Mouse (Mus musculus): Measurements from ENCODE around the gene Hmox2. TPM values are rescaled to one million over a fixed set of nuclear protein-coding genes. Genes with fewer than 3 reads are reported as not detected.
A peak's percentile ranks its signal among the peaks of the same experiment; 100 is the strongest.

Gene Hmox2
- polyA plus RNA-seq, 1 experiment from 2014 or later = 121 TPM

DNA sequence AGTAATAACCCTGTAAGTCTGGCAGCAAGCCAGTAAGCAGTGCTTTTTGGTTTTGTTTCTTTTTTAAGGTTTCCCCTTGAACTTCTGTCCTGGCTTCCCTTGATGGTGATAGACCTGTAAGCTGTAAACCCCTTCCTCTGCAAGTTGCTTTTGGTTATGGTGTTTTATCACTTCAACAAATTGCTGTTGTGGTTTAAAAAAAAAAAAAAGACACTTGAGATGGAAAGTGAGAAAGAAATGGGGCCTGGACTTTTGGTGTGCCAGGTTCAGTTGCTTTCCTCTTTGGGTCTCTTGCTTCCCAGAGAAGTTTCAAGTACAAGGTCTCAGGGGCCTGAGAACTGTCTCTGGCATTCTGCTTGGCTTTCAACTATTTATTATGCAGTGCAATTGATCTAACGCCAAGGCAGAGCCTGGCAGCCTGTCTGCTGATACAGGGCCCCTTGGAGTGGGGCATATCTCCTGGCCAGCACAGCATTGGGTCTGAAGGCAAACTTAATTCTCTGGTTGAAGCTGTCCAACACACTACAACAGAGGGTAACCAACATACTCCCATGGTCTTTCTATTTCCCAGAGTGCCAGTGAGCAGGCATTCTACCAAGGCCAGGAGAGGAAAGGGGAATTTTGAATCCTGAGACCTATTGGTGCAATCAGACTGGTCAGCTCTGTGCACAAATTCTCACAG, 47.3 kb downstream of the Hmox2 start:
- no peak overlapping the region for H3K4me3 ChIP-seq (ENCODE audit: low read length)
- 46% methylated on average over 1 of the region's 1 CpGs for WGBS
- no peaks in the 10 kb centered on the region for H3K27me3 ChIP-seq (replicated peaks; ENCODE audit: control insufficient read depth, insufficient read depth, low read length)
- no peaks in the 10 kb centered on the region for H3K9me3 ChIP-seq (ENCODE audit: control insufficient read depth, low read length)
- peaks cover 20% of the 10 kb centered on the region for H3K36me3 ChIP-seq (ENCODE audit: control insufficient read depth, insufficient read depth, low read length)
- ATAC-seq = peak; percentile 67; the same call in 1 of the 2 replicates
- peaks cover 7% of the 10 kb centered on the region for H3K4me1 ChIP-seq (ENCODE audit: control insufficient read depth, insufficient read depth, low read depth, low read length)
- H3K4me2 ChIP-seq (ENCODE audit: low read length) = no peak overlapping the region
- peak overlapping the region; percentile 23; the same call in 1 of the 2 replicates for H3K27ac ChIP-seq (ENCODE audit: low read depth, low read length)
- no peak overlapping the region for H3K9ac ChIP-seq (ENCODE audit: low read depth, low read length)

DNA sequence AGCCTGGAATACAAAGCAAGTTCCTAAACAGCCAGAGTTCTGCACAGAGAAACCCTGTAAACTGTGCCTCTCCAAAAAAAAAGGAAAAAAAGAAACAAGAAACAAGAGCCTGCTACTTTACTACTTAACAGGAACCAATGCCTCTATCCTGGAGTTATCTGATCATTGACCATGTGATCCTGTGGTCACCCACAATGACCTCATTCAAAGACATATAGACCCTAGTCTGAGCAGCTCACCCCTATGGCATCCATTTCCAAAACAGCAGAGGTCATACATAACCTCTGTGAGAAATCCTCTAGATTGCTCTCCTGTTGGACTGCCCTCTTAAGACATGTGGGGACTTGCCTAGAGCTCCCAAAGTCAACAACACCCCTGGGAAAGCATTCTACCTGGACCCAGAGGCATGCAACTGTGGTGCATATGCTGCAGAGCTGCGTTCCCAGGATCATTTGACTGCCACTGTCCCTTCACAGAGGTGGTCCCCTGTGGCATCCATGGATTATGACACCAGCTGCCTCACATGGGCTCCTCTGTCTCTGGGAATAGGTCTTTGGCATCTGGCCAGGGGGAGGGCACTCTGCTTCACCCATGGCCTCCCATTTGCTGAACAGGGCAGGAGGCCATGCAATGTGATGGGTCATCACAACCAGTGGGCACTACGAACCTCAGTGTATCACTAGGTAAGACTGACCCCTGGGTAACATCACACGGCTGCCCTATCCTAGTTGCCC, 51.2 kb downstream of the Hmox2 start:
- no peaks in the 10 kb centered on the region for H3K36me3 ChIP-seq (ENCODE audit: control insufficient read depth, insufficient read depth, low read length)
- H3K4me3 ChIP-seq (ENCODE audit: low read length) = no peak overlapping the region
- H3K4me2 ChIP-seq (ENCODE audit: low read length) = no peak overlapping the region
- no peak overlapping the region for H3K27ac ChIP-seq (ENCODE audit: low read depth, low read length)
- no peak for ATAC-seq
- H3K9ac ChIP-seq (ENCODE audit: low read depth, low read length) = no peak overlapping the region
- H3K4me1 ChIP-seq (ENCODE audit: control insufficient read depth, insufficient read depth, low read depth, low read length) = peaks cover 9% of the 10 kb centered on the region
- 93% methylated on average over 3 of the region's 3 CpGs for WGBS
- no peaks in the 10 kb centered on the region for H3K27me3 ChIP-seq (replicated peaks; ENCODE audit: control insufficient read depth, insufficient read depth, low read length)
- H3K9me3 ChIP-seq (ENCODE audit: control insufficient read depth, low read length) = no peaks in the 10 kb centered on the region

DNA sequence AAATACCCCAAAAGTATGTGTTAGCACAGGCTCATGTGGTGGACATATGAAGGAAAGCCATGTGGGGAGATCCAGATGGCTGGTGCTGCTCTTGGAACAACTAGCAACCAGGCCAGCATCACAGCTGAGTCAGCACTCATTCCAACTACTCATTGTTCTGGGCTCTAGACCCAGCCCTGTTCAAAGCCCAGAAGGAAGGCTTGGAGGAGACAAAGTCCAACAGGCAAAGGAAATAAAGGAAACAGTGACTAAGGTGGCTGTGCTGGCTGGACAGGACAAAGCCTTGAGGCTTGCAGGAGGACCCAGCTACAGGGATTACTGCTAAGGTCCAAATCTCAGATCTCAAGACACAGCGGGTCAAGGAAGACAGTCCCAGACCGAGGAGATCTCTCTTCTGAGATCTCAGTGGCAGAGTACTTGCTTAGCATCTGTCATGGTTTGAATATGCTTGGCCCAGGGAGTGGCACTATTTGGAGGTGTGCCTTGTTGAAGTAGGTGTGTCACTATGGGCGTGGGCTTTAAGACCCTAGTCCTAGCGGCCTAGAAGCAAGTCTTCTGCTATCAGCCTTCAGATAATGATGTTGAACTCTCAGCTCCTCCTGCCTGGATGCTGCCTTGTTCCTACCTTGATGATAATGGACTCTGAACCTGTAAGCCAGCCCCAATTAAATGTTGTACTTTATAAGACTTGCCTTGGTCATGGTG, 51.9 kb downstream of the Hmox2 start:
- H3K4me2 ChIP-seq (ENCODE audit: low read length) = no peak overlapping the region
- no peaks in the 10 kb centered on the region for H3K27me3 ChIP-seq (replicated peaks; ENCODE audit: control insufficient read depth, insufficient read depth, low read length)
- H3K27ac ChIP-seq (ENCODE audit: low read depth, low read length) = no peak overlapping the region
- no peak overlapping the region for H3K9ac ChIP-seq (ENCODE audit: low read depth, low read length)
- WGBS = 95% methylated on average over 4 of the region's 4 CpGs
- no peak for ATAC-seq
- H3K36me3 ChIP-seq (ENCODE audit: control insufficient read depth, insufficient read depth, low read length) = no peaks in the 10 kb centered on the region
- no peaks in the 10 kb centered on the region for H3K9me3 ChIP-seq (ENCODE audit: control insufficient read depth, low read length)
- H3K4me1 ChIP-seq (ENCODE audit: control insufficient read depth, insufficient read depth, low read depth, low read length) = peaks cover 9% of the 10 kb centered on the region
- no peak overlapping the region for H3K4me3 ChIP-seq (ENCODE audit: low read length)

DNA sequence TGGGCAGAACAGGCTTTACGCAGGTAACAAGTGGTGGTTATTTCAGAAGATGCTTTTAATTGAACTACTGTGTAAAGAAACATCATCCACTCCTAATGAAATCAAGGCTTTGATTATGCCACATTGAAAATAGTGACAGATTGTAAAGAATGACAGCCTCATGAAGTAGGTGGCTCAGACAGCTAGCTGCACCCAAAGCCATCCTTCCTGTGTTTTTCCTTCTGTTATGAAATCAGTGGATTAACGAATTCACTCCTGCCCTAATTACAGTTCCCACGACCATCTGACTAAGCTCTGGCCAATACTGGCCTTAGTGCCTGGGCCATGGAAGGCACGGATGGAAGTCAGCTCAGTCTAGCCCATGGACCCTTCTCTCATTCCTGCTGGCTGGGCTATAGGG, 52.8 kb downstream of the Hmox2 start:
- ATAC-seq = no peak
- Histone ChIP-seq H3K27me3 (replicated peaks; ENCODE audit: control insufficient read depth, insufficient read depth, low read length) (no peaks in the 10 kb centered on the region), H3K9ac (ENCODE audit: low read depth, low read length) (no peak overlapping the region), H3K9me3 (ENCODE audit: control insufficient read depth, low read length) (no peaks in the 10 kb centered on the region), H3K27ac (ENCODE audit: low read depth, low read length) (no peak overlapping the region), H3K36me3 (ENCODE audit: control insufficient read depth, insufficient read depth, low read length) (no peaks in the 10 kb centered on the region), H3K4me2 (ENCODE audit: low read length) (no peak overlapping the region), H3K4me3 (ENCODE audit: low read length) (no peak overlapping the region), H3K4me1 (ENCODE audit: control insufficient read depth, insufficient read depth, low read depth, low read length) (peaks cover 2% of the 10 kb centered on the region; the same call in 1 of the 2 replicates)
- WGBS = 96% methylated on average over 4 of the region's 4 CpGs

DNA sequence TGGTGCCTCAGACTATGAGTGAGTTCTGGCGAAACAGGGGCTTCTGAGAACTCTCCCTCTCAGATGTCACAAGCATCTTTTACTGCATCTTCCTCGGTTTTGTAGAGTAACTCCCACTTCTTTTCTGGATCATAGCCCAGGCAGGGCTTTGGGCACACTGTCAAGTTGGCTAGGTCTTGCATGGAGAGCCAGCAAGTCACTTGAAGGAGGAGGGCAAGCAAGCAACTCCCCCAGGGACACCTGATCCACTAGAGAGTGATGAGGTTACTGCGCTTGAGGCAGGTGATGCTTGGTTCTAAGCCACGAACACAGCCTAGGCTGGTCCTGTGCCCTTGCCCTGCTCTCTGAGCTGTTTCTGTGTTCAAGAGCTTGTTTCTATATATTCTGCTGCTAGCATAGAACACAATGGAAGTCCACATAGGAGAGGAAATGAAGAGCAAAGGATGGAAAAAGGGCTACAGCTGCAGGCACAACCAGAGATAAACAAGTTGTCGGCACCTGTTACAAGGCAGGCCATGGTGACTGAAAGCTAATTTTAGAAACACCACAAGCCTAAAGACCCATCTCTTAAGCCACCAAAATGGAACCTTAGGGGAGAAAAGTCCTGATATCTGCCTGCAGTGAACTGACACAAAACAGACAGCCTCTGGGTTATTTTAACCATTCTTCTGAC, 55.5 kb downstream of the Hmox2 start:
- Histone ChIP-seq H3K36me3 (ENCODE audit: control insufficient read depth, insufficient read depth, low read length) (no peaks in the 10 kb centered on the region; the same call in 1 of the 2 replicates), H3K27me3 (replicated peaks; ENCODE audit: control insufficient read depth, insufficient read depth, low read length) (no peaks in the 10 kb centered on the region), H3K4me2 (ENCODE audit: low read length) (no peak overlapping the region), H3K9me3 (ENCODE audit: control insufficient read depth, low read length) (no peaks in the 10 kb centered on the region), H3K27ac (ENCODE audit: low read depth, low read length) (peak overlapping the region; percentile 39; the same call in 1 of the 2 replicates), H3K4me3 (ENCODE audit: low read length) (no peak overlapping the region), H3K9ac (ENCODE audit: low read depth, low read length) (no peak overlapping the region), H3K4me1 (ENCODE audit: control insufficient read depth, insufficient read depth, low read depth, low read length) (peaks cover 16% of the 10 kb centered on the region)
- 65% methylated on average over 5 of the region's 5 CpGs for WGBS
- ATAC-seq = no peak

DNA sequence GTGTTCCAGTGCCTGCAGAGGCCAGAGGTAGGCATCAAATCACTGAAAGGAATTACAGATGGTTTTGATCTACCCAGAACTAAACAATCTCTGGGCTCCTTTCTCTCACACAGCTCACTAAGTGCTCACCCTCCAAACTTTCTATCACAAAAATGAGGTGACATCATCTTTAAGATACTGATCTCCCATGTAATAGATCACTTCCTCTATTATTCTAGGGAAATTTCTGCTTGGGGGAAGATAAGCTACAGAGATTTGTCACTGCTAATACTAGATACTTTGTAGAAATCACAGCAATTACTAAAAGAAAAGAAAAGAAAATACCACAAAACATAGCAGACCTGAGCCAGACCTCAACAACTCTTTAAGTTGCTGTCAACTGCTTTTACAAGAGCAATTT, 56.4 kb downstream of the Hmox2 start:
- Histone ChIP-seq H3K27me3 (replicated peaks; ENCODE audit: control insufficient read depth, insufficient read depth, low read length) (no peaks in the 10 kb centered on the region), H3K4me3 (ENCODE audit: low read length) (no peak overlapping the region), H3K4me2 (ENCODE audit: low read length) (no peak overlapping the region), H3K4me1 (ENCODE audit: control insufficient read depth, insufficient read depth, low read depth, low read length) (peaks cover 23% of the 10 kb centered on the region), H3K9ac (ENCODE audit: low read depth, low read length) (no peak overlapping the region), H3K27ac (ENCODE audit: low read depth, low read length) (no peak overlapping the region), H3K9me3 (ENCODE audit: control insufficient read depth, low read length) (no peaks in the 10 kb centered on the region), H3K36me3 (ENCODE audit: control insufficient read depth, insufficient read depth, low read length) (no peaks in the 10 kb centered on the region; the same call in 1 of the 2 replicates)
- ATAC-seq = no peak

DNA sequence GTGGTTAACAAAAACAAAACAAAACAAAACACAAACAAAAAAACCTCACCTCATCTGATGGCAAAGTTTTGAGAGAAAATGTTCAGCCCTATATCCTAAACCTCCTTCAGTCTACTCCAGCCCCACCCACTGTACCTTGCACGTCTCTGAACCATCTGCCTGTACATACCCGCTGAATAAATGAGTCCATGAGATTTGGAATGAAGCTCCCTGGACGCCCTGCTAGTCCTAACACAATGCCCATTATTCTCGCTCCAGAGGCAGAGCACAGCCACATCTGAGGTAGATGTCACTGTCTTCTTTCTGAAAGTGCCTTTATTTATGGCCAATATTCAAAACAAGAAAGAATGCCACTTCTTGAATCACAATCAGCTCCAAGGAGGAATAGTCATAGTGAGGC, 59.5 kb downstream of the Hmox2 start:
- ATAC-seq = no peak
- no peak overlapping the region for H3K9ac ChIP-seq (ENCODE audit: low read depth, low read length)
- no peak overlapping the region for H3K4me3 ChIP-seq (ENCODE audit: low read length)
- no peaks in the 10 kb centered on the region; the same call in 1 of the 2 replicates for H3K36me3 ChIP-seq (ENCODE audit: control insufficient read depth, insufficient read depth, low read length)
- no peaks in the 10 kb centered on the region for H3K27me3 ChIP-seq (replicated peaks; ENCODE audit: control insufficient read depth, insufficient read depth, low read length)
- H3K27ac ChIP-seq (ENCODE audit: low read depth, low read length) = no peak overlapping the region
- WGBS = 15% methylated on average over 4 of the region's 4 CpGs
- no peak overlapping the region for H3K4me2 ChIP-seq (ENCODE audit: low read length)
- no peaks in the 10 kb centered on the region for H3K9me3 ChIP-seq (ENCODE audit: control insufficient read depth, low read length)
- H3K4me1 ChIP-seq (ENCODE audit: control insufficient read depth, insufficient read depth, low read depth, low read length) = peaks cover 38% of the 10 kb centered on the region

DNA sequence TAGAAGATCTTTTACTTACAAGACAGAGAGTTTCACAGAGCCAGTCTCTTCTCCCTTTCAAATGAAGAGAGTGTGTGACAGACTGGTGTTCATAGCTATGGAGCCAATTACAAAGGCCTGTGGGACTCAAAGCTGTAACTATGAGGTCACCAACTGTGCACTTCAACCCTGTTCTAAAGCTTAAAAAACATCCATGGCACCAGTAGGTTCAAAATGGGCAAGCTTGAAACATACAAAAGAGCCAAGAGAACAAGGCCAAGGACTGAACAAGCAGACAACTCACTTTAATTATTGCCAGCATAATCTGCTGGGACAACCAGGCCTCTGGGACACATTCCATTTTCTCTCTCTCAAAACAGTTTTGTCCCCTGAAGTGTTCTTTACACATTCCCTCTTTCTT, 62.0 kb downstream of the Hmox2 start:
- Histone ChIP-seq H3K4me1 (ENCODE audit: control insufficient read depth, insufficient read depth, low read depth, low read length) (peaks cover 36% of the 10 kb centered on the region), H3K4me2 (ENCODE audit: low read length) (peak overlapping the region; percentile 67)
- ATAC-seq = no peak

More for the DNA sequence above, 62.0 kb downstream of the Hmox2 start:
- Histone ChIP-seq H3K27ac (ENCODE audit: low read depth, low read length) (no peak overlapping the region), H3K4me3 (ENCODE audit: low read length) (peak overlapping the region; percentile 3; the same call in 1 of the 2 replicates), H3K9ac (ENCODE audit: low read depth, low read length) (no peak overlapping the region), H3K27me3 (replicated peaks; ENCODE audit: control insufficient read depth, insufficient read depth, low read length) (no peaks in the 10 kb centered on the region), H3K9me3 (ENCODE audit: control insufficient read depth, low read length) (no peaks in the 10 kb centered on the region), H3K36me3 (ENCODE audit: control insufficient read depth, insufficient read depth, low read length) (no peaks in the 10 kb centered on the region; the same call in 1 of the 2 replicates)
